Mouse (Mus musculus) spleen, postnatal 36 days (tissue): ENCODE results near the gene Cd164l2.

ENCODE experiments used
- DNase-seq, 2 experiments: peaks; one replicate each; pipeline ENCODE4 v3.0.0; 2022; ENCODE audit warnings: low spot score in 2 of 2, mixed read lengths in 1 of 2

The Cd164l2 gene

DNA sequence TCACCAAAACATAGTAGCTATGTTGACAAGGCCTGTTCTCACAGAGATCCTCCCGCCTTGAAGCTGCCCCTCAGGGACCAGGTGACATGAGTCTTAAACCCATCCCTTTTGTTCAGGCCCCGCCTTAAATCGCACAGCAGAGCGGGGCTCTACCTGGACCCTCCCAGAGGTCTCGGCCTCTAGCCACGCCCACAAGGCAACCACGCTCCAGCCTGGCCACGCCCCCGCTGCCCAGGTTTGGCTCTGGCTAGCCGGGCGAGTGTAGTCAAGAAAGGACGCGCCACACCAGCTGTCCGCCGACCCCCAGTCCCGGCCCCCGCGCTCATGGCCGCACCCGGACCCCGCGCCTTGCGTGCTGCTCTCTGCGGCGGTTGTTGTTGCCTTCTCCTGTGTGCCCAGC lies 8.7 kb downstream of the Cd164l2 start:
- DNase-seq, result no peak

GRCm38 (mm10) chr4:133221701-133222100 lies 9.8 kb downstream of the Cd164l2 start:
- DNase-seq, result no peak

DNA sequence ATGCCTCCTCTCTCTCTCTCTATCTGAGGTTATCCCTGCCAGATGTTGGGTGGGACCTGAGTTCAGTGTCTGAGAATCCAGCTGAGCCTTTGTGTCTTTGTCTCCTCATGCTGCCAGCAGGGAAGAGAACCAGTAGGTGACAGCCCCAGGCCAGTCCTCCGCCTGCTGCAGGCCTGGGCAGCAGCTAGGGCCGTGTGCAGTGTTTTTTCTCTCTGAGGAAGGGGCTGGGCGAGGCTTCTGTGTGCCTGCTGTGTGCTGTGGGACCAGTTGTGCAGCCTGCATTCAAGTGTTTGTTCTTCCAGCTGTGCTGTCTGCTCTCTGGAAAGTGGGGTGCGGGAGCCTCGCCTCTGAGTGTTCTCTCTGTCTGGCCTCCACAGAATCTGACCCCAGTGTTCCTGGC lies 11.9 kb downstream of the Cd164l2 start:
- DNase-seq, result no peak

DNA sequence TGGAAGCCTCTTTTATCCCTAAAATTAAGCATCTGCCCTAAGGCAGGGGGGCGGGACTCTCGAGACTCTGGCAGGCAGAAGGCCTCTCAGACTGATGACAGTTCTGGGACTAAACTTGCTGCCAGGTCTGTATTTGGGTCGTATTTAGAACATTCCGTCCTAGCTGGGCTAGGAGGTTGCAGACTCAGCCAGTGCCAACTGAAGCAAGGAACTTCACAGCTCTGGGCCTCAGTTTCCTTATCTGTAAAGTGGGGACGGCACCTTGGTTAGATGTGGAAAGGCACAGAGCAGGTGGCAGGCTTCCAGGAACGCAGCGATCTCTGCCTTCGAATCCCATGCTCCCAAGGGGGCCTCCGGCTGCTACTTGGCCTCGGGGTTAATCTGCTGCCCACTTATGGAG lies 14.1 kb downstream of the Cd164l2 start:
- DNase-seq, result no peak

DNA sequence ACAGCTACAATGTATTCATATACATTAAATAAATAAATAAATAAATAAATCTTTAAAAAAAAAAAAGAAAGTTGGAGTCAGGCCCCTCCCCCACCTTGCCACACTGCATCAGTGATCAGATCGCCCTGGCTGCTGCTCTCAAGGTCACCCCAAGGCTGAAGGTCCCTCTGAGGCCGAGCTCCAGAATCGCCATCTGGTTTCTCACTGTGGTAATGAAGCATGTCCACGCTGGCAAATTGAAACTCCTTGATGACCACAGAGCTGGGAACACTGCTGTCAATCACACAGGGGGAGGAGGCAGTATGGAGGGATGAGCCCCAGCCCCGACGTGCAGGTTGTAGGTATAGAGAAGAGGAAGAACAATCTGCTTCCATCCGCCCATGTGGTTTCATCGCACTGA lies 15.7 kb downstream of the Cd164l2 start:
- no peak for DNase-seq

DNA sequence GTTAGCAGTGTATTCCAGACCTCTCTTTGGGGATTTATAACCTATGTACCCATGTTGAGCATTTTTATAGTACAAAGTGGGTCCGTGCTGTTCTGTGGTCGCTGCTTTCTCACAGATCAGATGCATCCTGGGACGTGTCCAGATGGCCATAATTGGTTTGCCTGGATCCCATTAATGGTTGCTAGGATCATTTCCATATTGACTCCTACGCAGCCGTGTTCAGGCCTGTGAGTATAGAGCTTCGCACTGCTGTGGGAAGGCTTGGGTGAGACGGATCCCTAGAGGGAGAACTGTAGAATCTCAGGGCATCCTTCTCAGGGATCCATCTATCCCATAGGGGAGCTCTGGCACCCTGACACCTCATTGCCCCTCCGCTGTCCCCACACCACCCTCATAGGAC lies 17.7 kb downstream of the Cd164l2 start:
- DNase-seq, result no peak

GRCm38 (mm10) chr4:133233285-133233976 lies 21.5 kb downstream of the Cd164l2 start:
- DNase-seq, result peak; percentile 45 to 57

DNA sequence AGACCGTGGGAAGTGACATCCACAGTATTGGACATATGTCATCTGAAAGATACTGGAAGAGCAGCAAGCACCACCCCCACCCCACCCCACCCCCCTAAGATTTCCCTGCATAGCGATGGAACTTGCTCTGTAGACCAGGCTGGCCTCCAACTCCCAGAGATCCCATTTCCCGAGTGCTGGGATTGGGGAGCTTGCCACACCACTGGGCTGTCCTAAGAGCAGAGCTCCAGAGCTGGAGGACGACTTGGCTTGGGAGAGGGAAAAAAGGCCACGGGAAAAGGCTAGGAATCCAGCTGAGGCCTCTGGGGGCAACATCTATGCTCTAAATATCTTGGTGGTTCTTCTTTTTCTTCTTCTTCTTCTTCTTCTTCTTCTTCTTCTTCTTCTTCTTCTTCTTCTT lies 22.8 kb downstream of the Cd164l2 start:
- DNase-seq, result no peak

- no peak for DNase-seq
Measured at GRCm38 (mm10) chr4:133235415-133235814, 23.5 kb downstream of the Cd164l2 start.

DNA sequence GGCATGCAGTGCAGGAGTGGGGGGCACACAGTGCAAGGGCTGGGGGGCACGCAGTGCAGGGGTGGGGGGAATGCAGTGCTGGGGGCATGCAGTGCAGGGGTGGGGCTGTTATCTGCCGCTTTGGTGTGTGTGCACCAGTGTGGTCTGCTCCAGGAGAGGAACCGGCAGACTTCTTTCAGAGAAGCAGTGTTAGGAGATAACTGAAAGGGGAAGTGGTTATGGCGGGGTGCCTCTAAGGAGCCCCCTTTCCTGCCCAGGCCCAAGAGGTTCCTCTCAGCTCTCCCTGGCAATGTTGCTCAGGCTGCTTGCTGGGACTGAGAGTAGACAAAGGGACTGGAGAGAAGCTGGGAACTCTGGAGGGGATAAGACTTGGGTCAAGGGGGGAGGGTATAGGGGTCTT lies 26.0 kb downstream of the Cd164l2 start:
- peak; percentile 74 to 75 for DNase-seq

DNA sequence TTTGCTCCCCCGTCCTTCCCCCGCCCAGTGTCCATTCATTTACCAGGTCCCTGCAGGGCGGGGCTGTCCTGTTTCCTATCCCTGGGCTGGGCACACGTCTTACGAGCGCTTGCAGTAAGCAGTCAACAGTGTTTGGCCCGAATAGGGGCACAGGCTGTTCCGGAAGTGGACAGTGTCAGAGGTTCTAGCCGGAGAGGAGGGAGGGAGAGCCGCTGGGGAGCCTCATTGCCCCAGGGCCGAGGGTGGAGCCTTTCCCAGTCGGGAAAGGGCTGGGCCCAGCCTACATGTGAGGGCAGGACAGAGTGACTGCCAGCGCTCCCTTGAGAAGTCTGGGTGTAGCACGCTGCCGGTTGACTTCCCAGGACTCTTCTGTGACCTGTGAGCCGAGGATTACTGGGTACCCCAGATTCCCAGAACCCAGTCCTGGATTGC lies 28.6 kb downstream of the Cd164l2 start, which contains the start of gene Map3k6:
Map3k6 (plus strand) TSS at position 329 of the 432 bp plus-strand sequence.
- peak; percentile 30 to 48 for DNase-seq

GRCm38 (mm10) chr4:133240934-133241908 lies 29.3 kb downstream of the Cd164l2 start:
- DNase-seq, result peak; percentile 86

DNA sequence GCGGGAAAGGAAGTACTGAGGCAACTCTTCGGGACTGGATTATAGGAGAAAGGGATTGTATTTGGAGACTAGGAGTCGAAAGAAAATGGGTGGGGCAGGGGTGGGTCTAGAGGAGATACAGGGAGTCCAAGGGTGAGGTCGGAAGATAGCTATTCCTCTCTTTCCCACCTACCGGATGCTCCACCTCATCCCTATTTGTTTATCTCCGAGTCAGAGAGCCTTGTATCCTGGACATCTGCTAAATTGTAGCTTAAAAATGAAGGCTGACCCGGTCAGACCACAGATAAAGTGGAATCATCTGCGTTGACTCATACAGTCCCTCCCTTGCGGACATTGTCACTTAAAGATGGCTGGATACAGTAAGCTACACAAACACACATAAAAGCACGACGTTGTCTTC lies 30.0 kb downstream of the Cd164l2 start:
- no peak for DNase-seq

DNA sequence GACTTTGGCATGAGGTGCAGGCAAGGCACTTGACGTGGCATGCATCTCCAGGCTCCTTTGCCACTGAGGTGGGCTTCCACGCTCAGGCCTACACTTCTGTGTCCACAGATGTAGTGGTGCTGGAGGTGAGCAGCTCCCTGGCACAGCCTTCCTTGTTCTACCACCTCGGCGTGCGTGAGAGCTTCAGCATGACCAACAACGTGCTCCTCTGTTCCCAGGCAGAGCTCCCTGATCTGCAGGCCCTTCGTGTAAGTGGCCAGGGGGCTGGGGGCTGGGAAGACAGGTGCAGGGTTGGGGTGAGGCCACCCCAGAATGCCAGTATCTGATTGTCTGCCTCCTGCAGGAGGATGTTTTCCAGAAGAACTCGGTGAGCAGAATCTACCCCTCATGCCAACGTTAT lies 30.8 kb downstream of the Cd164l2 start:
- no peak for DNase-seq

DNA sequence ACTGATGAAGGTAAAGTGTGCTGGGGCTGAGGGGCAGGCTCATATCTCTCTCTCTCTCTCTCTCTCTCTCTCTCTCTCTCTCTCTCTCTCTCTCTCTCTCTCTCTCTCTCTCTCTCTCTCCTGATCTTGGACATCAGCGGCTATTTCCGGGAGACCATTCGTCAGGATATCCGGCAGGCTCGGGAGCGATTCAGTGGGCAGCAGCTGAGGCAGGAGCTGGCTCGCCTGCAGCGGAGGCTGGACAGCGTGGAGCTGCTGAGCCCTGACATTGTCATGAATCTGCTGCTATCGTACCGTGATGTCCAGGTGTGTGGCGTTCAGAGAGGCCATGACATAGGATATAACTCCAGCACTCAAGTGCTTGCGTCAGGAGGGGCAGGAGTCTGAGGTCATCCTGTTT lies 31.6 kb downstream of the Cd164l2 start:
- DNase-seq, result no peak

GRCm38 (mm10) chr4:133244289-133244688 lies 32.4 kb downstream of the Cd164l2 start:
- no peak for DNase-seq

DNA sequence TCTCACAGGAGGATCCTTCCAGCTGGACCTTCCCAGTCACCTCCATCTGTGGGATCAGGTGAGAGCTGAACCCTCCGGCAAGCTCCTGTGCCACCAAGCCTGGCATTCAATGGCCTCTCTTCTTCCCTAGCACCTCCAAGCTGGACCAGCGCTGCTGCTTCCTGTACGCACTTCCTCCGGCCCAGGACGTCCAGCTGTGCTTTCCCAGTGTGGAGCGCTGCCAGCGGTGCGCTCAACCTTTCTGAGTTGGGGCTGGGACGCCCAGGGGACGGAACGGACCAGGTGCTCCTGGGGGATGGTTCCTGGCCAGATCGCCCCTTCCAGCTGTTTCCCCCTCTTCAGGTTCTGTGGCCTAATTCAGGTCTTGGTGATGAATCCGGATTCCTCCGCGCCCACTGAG lies 35.1 kb downstream of the Cd164l2 start:
- DNase-seq, result no peak

GRCm38 (mm10) chr4:133247806-133248449 lies 36.0 kb downstream of the Cd164l2 start:
- peak; percentile 33 to 51 for DNase-seq

GRCm38 (mm10) chr4:133250609-133251008 lies 38.7 kb downstream of the Cd164l2 start:
- peak; percentile 68 to 73 for DNase-seq

DNA sequence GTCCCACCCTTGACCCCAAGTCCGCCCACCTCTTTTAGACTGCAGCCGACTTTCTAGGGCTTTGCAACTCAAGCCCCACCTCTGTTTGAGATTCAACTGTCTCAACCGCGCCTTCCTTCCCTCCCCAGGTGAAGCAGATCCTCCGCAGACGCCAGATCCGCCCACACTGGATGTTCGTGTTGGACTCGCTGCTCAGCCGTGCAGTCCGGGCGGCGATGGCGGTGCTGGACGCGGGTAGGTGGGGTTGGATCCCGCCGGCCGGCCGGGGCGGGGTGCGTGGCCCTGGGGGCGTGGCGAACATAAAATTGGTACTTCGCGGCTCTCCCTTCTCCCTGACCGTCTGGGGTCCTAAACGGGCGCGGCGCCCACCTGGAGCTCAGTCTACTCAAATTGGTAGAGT lies 39.3 kb downstream of the Cd164l2 start:
- DNase-seq, result no peak

GRCm38 (mm10) chr4:133252089-133252488 lies 40.2 kb downstream of the Cd164l2 start:
- no peak for DNase-seq

DNA sequence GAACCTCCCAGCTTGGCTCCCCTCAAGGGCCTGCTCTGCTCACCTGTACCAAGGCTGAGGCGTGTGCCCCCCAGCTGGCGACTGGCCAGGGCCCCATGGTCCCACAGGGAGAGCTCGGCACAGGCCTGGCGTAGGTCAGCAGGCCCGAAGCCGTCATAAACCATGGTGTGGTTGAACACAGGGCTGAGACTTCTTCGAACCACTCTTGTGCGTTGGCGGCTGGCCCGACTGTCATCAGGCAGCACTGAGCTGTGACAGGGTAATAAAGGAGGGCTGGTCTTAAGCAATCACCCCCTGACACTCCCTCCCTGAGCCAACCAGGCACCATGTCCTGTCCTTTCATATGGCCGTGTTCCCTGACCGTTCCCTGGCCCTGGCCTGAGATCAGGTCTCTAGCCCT lies 41.5 kb downstream of the Cd164l2 start:
- DNase-seq, result no peak
